Mouse (Mus musculus): ENCODE measurements around the gene Rita1. TPM values are rescaled to one million over a fixed set of nuclear protein-coding genes. Genes with fewer than 3 reads are reported as not detected.

Rita1 gene
- polyA plus RNA-seq, 2 experiments from 2014 or later, result 1.1 to 2.4 TPM

DNA sequence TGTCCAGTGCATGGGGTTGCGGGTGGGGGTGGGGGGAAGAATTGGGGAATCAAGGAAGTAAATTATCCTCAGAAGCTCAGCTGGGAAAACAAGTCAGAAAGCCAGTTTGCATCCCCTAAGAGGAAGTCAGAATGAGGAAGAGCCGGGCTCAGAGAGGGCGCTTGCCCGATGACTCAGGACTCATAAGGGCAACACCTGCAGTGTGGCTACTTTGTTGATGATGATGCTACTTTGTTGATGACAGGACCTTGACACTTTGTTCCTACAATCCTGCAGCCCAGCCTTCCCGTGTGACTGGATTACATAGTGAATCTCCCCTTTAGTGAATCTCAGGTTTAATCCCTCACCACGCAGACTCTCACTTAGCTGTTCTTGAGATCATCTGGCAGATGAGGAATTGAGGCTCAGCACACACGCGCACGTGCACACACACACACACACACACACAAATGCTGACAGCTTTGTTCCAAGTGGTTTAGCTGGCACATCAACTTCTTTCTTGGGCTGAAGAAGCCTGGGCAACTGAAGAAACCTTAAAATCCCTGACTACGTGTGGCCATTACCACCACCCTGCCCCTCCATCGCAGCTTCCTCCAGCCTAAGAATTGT, 42.0 kb downstream of the Rita1 start:
- ATAC-seq, result no peak

DNA sequence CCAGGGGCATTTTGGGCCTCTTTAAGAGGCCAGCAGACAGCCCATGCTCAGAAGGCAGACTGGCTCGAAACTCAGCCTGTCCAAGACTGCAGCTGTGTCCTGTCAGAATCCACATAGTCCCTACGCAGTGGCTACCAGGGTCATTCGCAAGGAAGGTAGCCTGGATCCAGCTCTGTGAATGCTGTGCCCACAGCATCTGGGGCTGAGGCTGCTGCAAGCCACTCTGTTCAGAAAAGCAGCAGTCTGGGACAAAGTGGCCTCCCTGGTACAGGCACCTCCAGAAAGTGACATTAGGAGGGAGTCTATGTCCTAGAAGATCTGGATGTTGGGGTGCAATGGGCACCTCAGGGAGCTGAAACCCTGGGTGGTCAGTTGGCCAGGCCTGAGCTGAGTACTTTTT, 42.6 kb downstream of the Rita1 start:
- no peak for ATAC-seq

DNA sequence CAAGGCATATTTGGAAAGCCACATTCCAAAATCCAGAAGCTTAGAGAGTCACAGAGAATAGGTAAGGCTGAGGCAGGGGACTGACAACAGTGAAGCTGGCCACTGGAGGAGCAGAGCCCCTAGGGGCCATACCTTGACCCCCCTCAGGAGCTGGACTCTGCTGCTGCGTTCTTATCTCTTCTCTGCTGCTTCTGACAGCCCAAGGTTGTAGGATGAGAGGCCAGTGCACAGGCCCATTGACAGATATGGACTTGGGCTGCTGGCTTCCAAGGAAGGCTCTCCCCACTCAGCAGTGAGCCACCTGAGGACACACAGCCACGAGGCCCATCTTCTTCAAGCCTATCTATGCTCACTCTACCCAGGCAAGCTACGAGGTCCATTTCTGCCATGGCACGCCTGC, 43.4 kb downstream of the Rita1 start:
- no peak for ATAC-seq

DNA sequence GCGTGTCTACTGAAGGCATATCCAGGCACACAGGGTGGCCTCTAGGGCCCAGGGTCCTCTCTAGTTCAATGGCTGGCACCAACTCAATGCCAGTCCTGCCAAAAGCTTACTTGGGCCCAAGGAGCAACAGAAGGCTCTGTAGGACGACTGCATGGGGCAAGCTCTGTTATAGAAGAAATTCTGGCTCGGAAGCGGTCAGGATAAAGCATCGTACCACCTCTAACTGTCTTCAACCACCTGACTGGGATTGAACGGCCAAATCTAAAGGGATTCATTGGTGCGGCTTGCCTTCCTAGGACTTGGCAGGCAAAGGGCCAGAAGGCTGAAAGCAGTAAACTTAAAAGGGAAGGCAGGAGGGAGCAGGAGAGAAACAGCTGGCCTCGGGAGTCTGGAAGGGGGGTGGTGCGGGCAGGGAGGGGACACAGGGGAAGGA, 44.0 kb downstream of the Rita1 start:
- ATAC-seq, result no peak

DNA sequence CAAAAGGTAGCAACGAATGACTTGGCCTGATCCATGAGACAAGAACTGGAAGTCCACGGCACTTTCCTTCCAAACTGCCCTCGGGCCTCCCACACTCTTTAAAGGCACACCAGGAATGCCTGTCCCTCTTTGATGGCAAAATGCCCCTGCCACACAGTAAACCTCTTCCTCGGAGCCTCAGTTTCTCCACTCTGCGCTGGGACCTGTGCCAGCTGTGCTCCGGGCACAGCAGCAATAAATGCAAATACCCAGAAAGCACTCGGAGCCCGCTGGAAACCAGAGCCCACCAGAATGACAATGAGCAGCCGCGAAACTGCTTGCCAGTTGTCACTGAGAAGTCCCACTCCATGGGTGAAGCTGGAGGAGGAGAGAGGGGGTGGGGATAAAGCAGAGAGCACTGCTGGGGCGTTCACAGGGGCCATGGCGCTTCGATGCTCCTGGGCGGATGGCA, 44.6 kb downstream of the Rita1 start:
- no peak for ATAC-seq

DNA sequence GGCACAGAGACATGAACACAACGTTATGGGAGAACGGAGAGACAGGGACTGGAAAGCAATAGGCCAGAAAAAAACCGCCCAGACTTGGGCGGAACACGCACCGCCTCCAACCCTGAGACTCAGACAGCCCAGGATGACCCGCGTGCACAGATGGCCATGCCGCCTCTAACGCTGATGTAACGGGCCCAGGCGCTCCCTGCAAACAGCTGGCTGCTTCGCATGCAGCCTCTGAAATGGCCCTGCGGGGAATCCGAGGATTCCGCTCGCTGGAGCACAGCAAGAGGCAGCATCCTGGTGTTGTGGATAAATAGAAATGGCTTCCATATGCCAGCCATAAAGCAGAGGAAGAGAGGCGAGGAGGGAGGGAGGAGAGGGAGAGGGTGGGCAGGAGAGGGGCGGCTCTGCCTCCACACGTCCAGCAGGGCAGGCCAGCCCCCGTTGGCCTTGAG, 45.1 kb downstream of the Rita1 start:
- ATAC-seq, result no peak

DNA sequence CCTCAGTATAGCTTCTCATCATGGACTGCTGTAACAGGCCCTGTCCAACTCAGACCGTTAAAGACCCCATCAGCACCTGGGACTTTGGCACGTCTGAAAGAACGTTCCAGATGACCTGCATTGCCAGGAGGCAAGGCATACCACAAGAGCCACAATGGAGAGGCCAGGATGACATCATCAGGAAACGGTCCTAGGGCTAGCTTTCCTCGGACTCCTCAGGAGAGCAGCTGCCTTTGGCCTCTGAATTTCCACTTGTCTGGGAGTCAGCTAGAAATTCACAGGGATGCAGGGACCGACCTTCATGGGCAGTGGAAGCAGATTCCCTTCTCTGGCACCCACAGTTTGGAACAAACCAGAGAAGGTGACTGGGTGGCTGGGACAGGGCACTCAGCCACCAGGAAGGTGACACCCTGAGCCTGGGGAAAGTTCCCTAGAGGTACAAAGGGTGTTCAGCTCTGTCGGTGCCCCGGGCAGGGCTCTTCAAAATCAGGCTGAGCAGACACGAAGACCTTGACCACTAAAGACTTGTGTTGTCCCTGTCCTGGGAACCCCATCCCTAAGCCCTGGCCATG, 45.6 kb downstream of the Rita1 start:
- no peak for ATAC-seq

DNA sequence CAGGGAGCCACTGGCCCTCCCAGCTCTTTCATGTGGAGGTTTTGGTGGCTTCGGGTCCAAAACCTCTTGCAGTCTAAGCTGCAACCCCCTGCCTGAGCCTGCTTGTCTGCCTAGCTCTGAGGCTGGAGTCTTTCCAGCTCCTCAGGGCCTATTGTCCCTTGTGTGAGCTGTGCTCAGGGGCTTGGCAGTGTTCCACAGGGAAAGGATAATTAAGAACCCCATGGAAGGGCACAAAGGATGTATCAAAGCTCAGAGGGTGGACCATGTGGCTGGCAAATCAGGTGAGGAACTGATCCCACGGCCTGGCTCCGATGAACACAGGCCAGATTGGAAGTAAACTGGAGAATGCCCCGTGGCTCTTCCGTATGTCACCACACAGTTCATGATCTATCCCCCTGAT, 46.3 kb downstream of the Rita1 start:
- ATAC-seq, result no peak

DNA sequence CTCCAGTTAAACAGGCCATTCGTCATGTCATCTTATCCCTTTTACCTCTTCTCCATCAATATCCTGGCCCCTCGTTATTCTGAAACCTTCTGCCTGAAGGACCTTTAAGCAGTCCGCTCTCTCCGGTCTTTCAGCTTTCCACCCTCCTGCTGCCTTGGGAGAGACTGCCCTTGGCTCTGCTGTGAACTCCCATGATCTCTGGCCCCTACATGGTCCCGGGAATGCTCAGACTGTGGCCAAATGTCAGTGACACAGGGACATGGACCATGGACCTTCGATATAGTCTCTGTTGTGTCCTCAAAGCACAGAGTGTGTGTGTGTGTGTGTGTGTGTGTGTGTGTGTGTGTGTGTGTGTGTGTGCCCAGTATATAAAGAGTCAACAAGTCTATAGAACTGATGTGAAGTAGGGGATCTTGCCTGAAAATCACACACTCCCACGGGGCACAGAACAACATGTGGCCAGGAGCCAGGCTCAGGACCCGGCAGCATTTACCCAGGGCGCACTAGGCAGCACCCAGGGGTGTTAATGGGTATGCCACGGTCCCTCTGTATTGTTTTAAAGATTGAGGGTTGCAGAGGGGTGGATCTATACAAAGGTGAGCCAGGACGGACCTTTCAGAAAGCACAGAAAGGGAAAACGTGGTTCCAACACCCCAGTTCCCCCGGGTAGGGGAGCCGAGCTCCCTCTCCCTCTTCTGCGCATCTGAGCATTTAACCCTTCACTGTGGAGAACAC, 47.1 kb downstream of the Rita1 start:
- no peak for ATAC-seq

DNA sequence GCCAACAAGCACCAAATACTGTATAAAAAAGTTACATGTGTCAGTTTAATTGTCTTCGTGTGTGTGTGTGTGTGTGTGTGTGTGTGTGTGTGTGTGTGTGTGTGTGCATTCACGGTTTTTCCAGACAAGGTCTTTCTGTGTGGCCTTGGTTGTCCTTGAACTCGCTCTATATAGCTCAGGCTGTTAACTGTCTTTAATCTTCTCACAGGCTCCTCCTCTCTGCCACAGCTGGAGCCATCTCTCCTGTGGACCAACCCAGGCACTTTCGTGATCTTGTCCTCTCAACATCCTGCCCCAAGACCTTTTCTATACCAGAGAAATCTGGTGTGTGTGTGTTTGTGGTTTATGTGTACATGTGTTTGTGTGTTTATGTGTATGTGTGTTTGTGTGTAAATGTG, 48.5 kb downstream of the Rita1 start:
- no peak for ATAC-seq

DNA sequence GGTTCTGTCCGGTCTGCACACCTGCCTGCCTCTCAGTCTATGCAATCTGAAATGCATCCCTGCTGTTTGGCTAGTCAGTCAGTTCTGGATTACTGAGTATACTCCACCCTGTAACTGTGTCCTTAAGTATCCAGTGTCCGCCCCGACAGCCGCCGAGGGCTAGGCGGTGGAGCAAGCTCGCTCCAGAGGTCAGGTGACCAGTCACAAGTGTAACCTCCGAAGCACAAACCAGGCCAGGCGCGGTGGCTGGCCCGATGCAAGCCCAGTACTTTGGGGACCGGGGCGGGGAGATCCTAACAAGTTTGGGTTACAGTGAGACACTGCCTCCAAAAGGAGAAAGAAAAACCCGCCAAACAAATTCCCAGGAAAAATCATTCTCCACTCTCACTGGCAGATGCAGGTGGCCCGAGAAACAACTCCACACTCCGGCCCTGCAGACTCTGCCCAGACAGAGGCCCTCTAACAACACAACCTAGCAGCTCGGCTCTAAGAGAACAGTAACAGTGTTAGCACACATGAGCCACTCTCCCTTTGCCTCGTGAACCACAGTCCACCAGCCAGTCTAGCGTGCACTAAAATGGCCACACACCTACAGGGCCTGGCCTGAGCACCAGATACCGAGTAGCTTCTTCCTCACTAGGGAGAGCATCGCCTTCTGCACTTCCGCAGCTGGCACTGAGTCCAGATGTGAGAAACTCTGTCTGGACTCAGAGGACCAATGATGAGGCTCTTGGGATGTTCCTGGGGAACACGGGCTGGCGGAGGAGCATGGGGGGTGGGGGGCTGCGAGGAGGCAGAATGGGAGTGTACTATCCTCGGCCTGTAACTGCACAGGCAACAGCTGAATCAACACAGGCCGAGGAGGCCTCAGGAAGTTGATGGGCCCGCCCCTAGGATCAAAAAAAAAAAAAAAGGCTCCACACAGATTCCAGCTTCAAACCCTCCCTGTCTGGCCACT, 49.2 kb downstream of the Rita1 start:
- ATAC-seq, result no peak

DNA sequence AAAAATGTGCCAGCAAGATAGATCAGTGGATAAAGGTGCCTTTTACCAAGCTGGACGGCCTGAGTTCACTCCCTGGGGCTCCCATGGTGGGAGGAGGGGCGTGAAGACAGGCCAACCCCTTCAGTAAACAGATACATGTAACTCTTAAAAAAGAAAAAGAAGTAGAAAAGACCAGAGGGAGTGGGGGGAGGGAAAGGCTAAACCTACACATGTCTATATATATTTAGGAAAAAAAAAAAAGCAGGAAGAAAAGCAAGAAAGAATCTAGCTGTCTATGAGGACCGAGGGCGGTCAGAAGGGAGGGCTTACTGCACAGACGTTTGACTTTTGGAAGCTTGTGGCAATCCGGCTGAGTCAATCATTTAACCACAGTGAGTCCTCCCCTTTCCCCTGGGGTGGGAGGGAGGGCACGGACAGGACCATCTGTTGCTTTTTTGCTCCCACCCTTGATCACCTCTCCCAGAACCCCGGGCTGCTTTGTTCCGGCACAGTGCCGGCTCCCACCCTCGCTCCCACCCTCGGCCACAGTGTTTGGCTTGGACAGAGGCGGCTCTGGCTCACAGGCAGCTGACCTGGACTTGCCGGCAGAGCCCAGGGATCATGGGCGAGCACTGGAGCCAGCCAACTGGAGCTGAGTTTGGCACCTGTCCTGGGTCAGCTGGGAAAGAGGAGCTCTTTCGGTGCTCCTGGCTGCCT, 51.6 kb downstream of the Rita1 start:
- no peak for ATAC-seq

DNA sequence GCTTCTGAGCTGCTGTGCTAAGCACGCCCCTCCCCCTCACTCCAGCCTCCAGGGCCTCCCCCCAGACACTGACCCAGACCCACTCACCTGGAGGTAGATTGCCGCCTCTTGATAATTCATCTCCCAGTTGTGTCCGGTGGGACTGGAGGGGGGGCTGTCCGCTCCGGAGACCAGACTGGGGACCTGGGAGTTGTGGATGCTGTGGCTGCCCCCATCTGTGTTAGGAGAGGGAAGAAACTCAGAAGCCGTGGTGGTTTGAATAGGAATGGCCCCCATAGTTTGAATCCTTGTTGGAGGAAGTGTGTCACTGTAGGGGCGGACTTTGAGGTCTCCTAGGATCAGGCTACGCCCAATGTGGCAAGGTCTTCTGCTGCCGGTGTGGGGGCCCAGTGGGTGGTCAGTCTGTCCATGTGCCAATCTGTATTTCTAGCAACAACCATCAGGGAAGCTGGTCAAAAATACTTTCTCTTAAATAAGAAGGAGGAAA, 52.2 kb downstream of the Rita1 start:
- no peak for ATAC-seq

DNA sequence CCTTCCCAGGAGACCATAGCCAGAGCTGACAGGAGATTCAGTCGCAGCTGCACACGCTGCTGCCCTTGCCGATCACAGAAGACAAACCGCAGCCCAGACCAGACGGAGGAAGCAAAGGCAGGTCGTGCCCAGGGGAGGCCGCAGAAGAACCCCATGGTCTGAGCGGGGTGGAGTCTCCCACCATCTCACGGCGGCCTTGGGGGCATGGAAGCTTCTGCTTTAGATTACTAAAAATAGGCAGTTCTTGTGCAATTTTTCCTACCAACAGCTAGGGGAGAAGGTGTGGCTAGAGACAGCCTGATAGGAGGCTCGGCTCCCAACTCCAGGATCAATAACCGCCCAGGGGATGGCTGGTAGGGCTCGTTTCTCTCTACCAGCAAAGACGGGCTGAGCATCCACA, 53.6 kb downstream of the Rita1 start:
- no peak for ATAC-seq

DNA sequence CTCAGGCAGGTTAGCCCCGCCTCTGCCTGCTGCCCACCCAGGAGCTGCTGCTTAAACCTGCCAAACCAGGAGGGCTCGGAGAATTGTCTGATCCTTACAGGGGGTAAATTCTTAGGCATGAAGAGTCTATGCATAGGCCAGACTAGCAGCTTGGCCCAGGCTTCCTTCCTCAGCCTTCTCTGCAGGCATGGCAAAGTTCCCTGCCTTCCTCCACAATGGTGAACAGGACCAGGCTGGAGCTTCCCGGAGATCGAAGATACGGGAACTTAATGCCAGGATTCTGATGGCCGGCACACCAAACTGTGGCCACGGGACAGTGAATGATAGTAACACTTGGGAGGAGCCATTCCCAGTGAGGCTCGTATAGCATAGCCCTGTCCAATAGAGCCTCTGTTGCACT, 54.3 kb downstream of the Rita1 start:
- ATAC-seq, result no peak

DNA sequence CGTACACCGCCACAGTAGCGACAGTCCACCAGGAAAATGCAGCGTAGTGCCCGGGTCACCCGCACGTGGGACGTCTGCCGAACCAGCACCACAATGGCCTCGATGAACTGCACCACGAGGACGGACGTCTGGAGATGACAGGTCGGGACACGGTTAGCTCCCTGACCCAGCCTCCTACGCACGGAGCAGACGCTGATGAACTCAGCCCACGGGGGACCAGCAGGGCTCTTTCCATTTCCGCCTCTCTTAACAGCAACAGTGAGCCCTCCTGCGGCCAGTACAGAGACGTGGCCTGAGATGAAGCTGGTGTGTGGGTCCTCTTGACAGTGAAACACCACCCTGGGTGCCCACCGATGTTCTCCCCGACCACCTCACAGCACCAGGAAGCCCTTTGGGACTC, 56.5 kb downstream of the Rita1 start:
- no peak for ATAC-seq

DNA sequence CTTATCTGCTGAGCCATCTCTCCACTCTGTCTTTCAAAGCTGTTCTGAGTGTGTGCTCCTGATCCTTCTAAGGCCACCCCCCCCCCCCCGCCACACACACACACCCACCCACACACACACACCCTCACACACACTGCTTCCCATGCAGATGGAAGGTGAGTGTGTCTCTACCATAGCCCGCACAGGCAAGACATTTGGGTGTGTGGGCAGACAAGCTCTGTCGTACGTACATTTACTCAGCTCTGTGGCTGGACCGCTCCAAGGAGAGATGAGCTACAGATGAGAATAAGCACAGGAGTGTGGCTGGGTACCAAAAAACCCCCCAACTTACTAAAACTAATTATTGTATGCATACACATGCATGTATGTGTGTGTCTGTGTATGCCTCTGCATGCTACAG, 61.7 kb downstream of the Rita1 start:
- no peak for ATAC-seq

DNA sequence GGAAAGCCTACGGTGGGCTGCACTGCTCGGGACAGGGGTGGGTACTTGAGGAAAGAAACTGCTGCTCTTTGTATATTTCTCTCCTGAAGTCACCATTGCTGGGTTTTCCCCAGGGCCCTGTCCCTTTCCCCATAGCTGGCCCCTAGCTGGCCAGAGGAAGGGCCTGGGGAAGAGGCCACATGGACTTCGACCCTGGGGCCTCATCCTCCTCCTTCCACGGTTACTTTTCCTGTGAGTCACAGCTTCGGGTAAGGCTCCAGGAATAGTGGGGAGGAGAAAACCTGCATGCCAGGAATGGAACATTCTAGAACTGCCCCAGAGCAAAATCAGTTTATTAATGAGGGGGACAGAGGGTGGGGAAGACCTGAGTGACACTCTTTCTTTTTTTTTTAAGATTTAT, 62.3 kb downstream of the Rita1 start:
- no peak for ATAC-seq

DNA sequence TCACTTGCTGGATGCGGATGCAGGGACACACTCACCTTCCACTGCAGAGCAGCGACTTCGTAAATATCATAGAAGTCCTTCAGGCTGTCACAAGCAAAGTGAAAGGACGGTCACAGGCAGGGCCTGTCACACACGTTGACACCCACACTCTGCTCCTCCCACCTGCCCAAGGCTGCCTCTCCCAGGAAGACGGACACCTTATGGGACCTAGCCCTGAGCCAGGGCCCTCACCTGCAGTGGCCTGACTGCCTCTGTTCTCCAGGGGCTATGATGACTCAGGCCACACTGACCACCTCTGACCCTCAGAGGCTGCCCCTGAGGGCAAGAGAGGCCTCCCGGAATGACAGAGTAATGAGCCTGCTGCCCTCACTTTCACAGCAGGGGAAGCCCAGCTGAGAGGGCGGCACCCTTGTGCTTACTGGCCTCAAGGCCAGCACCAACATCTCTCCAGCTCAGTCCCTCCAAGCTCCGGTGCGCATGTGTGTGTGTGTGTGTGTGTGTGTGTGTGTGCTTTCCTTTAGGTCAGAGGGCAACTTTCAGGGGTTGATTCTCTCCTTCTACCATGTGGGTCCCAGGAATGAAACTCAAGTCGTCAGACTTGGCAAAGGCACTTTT, 64.0 kb downstream of the Rita1 start:
- ATAC-seq, result no peak
